Mouse (Mus musculus): ENCODE results near the gene Iars2.

DNA sequence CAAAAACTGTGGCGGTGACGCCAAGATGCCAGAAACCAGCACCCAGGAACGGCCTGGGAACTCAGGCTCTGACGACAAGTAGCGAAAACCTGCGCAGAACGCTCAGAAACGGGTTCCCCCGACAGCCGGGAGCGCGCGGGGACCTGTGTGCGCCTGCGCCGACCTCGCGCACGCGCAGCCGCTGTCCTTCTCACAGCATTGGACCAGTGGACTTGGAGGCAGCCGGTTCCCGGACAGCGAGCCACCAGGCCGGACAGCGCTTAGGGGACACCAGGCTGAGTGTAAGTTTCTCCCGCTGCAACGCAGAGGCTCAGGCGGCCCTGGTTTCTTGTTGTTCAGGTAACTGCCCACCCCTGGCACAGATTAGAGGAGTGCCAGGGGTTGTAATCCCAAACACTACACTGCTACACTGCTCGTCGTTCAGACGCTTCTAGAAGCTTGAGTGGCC lies 2.8 kb upstream of the Iars2 start, which contains the start of gene Bpnt1:
- TF ChIP-seq TAL1 (IDR thresholded peaks at IDR 0.05; ENCODE audit: low read length) (no peak), GATA1 (IDR thresholded peaks at IDR 0.05; ENCODE audit: low read length) (no peak)
